Mouse (Mus musculus): Measurements from ENCODE around the gene Rhebl1.
A peak's percentile ranks its signal among the peaks of the same experiment; 100 is the strongest.

The Rhebl1 gene

GRCm38 (mm10) chr15:98851229-98851818 is 43.0 kb downstream of the Rhebl1 start:
- DNase-seq (ENCODE audit: extremely low spot score, low read depth, low spot score): no peak

- no peak for DNase-seq (ENCODE audit: extremely low spot score, low read depth, low spot score)
Observed at GRCm38 (mm10) chr15:98850668-98851067, 43.7 kb downstream of the Rhebl1 start.

GRCm38 (mm10) chr15:98849956-98850600 is 44.3 kb downstream of the Rhebl1 start:
- no peak for DNase-seq (ENCODE audit: extremely low spot score, low read depth, low spot score)

- no peak for DNase-seq (ENCODE audit: extremely low spot score, low read depth, low spot score)
Observed at GRCm38 (mm10) chr15:98849165-98849564, 45.2 kb downstream of the Rhebl1 start.

GRCm38 (mm10) chr15:98846140-98846539 is 48.2 kb downstream of the Rhebl1 start:
- DNase-seq (ENCODE audit: extremely low spot score, low read depth, low spot score): no peak

- no peak for DNase-seq (ENCODE audit: extremely low spot score, low read depth, low spot score)
Observed at GRCm38 (mm10) chr15:98845149-98845548, 49.2 kb downstream of the Rhebl1 start.

GRCm38 (mm10) chr15:98843595-98844223 is 50.6 kb downstream of the Rhebl1 start:
- no peak for DNase-seq (ENCODE audit: extremely low spot score, low read depth, low spot score)

- DNase-seq (ENCODE audit: extremely low spot score, low read depth, low spot score): no peak
Observed at GRCm38 (mm10) chr15:98839671-98840585, 54.4 kb downstream of the Rhebl1 start.

GRCm38 (mm10) chr15:98839161-98839560 is 55.2 kb downstream of the Rhebl1 start:
- no peak for DNase-seq (ENCODE audit: extremely low spot score, low read depth, low spot score)

GRCm38 (mm10) chr15:98837743-98838103 is 56.6 kb downstream of the Rhebl1 start:
- DNase-seq (ENCODE audit: extremely low spot score, low read depth, low spot score): no peak

- no peak for DNase-seq (ENCODE audit: extremely low spot score, low read depth, low spot score)
Observed at GRCm38 (mm10) chr15:98837006-98837742, 57.2 kb downstream of the Rhebl1 start.

GRCm38 (mm10) chr15:98835291-98835690 is 59.0 kb downstream of the Rhebl1 start:
- DNase-seq (ENCODE audit: extremely low spot score, low read depth, low spot score): no peak

- DNase-seq (ENCODE audit: extremely low spot score, low read depth, low spot score): no peak
Observed at GRCm38 (mm10) chr15:98834059-98834458, 60.3 kb downstream of the Rhebl1 start.

GRCm38 (mm10) chr15:98833281-98833680 is 61.1 kb downstream of the Rhebl1 start:
- no peak for DNase-seq (ENCODE audit: extremely low spot score, low read depth, low spot score)

- DNase-seq (ENCODE audit: extremely low spot score, low read depth, low spot score): no peak
Observed at GRCm38 (mm10) chr15:98832161-98833058, 61.9 kb downstream of the Rhebl1 start.

- DNase-seq (ENCODE audit: extremely low spot score, low read depth, low spot score): no peak
Observed at GRCm38 (mm10) chr15:98831684-98832035, 62.7 kb downstream of the Rhebl1 start.

GRCm38 (mm10) chr15:98830736-98831683 is 63.3 kb downstream of the Rhebl1 start, which contains the start of gene Prkag1:
Prkag1 (minus strand) TSS chr15:98831521.
- DNase-seq (ENCODE audit: extremely low spot score, low read depth, low spot score): peak; percentile 81
